Mouse (Mus musculus): ENCODE results near the gene 6030408B16Rik. TPM values are rescaled to one million over a fixed set of nuclear protein-coding genes. Genes with fewer than 3 reads are reported as not detected.
A peak's percentile ranks its signal among the peaks of the same experiment; 100 is the strongest.

The 6030408B16Rik gene
- total and polyA plus RNA-seq, 2 experiments from 2014 or later, result 0.30 to 1.00 TPM

DNA sequence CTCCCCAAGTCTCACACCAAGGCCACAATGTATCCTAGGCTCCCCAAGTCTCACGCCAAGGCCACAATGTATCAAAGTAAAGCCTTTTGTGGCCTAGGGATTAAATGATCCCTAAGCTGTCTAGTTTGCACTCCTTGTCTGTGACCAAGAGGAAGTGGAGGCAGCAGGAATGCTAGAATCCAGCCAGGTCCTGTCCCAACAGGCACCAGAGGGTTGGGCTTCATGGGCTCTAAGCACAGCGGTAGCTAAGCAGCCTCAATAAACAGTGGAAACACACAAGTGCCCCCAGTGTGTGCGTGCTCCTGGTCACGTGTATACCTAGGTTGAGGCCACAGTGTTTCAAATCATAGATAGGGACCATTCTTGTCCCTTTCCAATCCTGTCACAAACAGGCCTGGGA is 45.3 kb downstream of the 6030408B16Rik start:
- no peak overlapping the region for H3K9ac ChIP-seq
- no peaks in the 10 kb centered on the region for H3K4me1 ChIP-seq (ENCODE audit: insufficient read depth)
- H3K27ac ChIP-seq (ENCODE audit: low read depth, low read length), result no peak overlapping the region
- TF ChIP-seq CTCF (IDR thresholded peaks at IDR 0.05; ENCODE audit: low read depth), result no peak
- DNase-seq (no peak), ATAC-seq (no peak)
- H3K4me3 ChIP-seq (ENCODE audit: low read depth, low read length), result no peak overlapping the region
- no peaks in the 10 kb centered on the region for H3K9me3 ChIP-seq (ENCODE audit: low read length)
- no peaks in the 10 kb centered on the region for H3K36me3 ChIP-seq (ENCODE audit: insufficient read depth)
- H3K4me2 ChIP-seq (ENCODE audit: low read depth), result no peak overlapping the region
- WGBS, result 81% methylated on average over 4 of the region's 4 CpGs
- H3K27me3 ChIP-seq (ENCODE audit: insufficient read depth, low read length), result no peaks in the 10 kb centered on the region

- ATAC-seq (peak; percentile 97), DNase-seq (peak; percentile 93)
- Histone ChIP-seq H3K27me3 (ENCODE audit: insufficient read depth, low read length) (no peaks in the 10 kb centered on the region; the same call in 1 of the 2 replicates), H3K4me2 (ENCODE audit: low read depth) (no peak overlapping the region), H3K4me1 (ENCODE audit: insufficient read depth) (no peaks in the 10 kb centered on the region), H3K27ac (ENCODE audit: low read depth, low read length) (no peak overlapping the region), H3K4me3 (ENCODE audit: low read depth, low read length) (no peak overlapping the region), H3K36me3 (ENCODE audit: insufficient read depth) (no peaks in the 10 kb centered on the region), H3K9ac (no peak overlapping the region), H3K9me3 (ENCODE audit: low read length) (no peaks in the 10 kb centered on the region)
- 0% methylated on average over 2 of the region's 2 CpGs for WGBS
- peak; percentile 98 for TF ChIP-seq CTCF (IDR thresholded peaks at IDR 0.05; ENCODE audit: low read depth)
Observed at GRCm38 (mm10) chr15:101339537-101339936, 46.5 kb downstream of the 6030408B16Rik start.

GRCm38 (mm10) chr15:101341797-101342515 is 48.9 kb downstream of the 6030408B16Rik start:
- Histone ChIP-seq H3K9ac (no peak overlapping the region), H3K4me3 (ENCODE audit: low read depth, low read length) (no peak overlapping the region), H3K9me3 (ENCODE audit: low read length) (no peaks in the 10 kb centered on the region), H3K27me3 (ENCODE audit: insufficient read depth, low read length) (no peaks in the 10 kb centered on the region; the same call in 1 of the 2 replicates), H3K27ac (ENCODE audit: low read depth, low read length) (no peak overlapping the region), H3K36me3 (ENCODE audit: insufficient read depth) (no peaks in the 10 kb centered on the region), H3K4me2 (ENCODE audit: low read depth) (no peak overlapping the region), H3K4me1 (ENCODE audit: insufficient read depth) (no peaks in the 10 kb centered on the region)
- no peak for ATAC-seq
- TF ChIP-seq CTCF (IDR thresholded peaks at IDR 0.05; ENCODE audit: low read depth), result peak; percentile 57
- no peak for DNase-seq
- 70% methylated on average over 5 of the region's 5 CpGs for WGBS

Other genes starting within 250 kb of the 6030408B16Rik start
- not detected in 2 replicates for gene Gm47841, start 245.8 kb upstream of the 6030408B16Rik start, total RNA-seq (2014; rRNA removed)
- not detected in 2 replicates for gene Gm47841, start 245.8 kb upstream of the 6030408B16Rik start, polyA plus RNA-seq (2015; fragmentation: Nextera tagmentation; extraction: Ambion mirVana)
- 0.85 and 1.3 TPM in 2 replicates for gene Fignl2, start 214.6 kb upstream of the 6030408B16Rik start, total RNA-seq (2014; rRNA removed)
- gene Fignl2, start 214.6 kb upstream of the 6030408B16Rik start, polyA plus RNA-seq (2015; fragmentation: Nextera tagmentation; extraction: Ambion mirVana), result 0.06 TPM in 1 of 2 replicates, not detected in the other
- gene Ankrd33, start 177.5 kb upstream of the 6030408B16Rik start, total RNA-seq (2014; rRNA removed), result not detected in 2 replicates
- not detected in 2 replicates for gene Ankrd33, start 177.5 kb upstream of the 6030408B16Rik start, polyA plus RNA-seq (2015; fragmentation: Nextera tagmentation; extraction: Ambion mirVana)
- 8.7 and 10.7 TPM in 2 replicates for gene Acvrl1, start 164.7 kb upstream of the 6030408B16Rik start, total RNA-seq (2014; rRNA removed)
- 5.8 and 6.0 TPM in 2 replicates for gene Acvrl1, start 164.7 kb upstream of the 6030408B16Rik start, polyA plus RNA-seq (2015; fragmentation: Nextera tagmentation; extraction: Ambion mirVana)
- 74.2 and 80.4 TPM in 2 replicates for gene Acvr1b, start 119.1 kb upstream of the 6030408B16Rik start, total RNA-seq (2014; rRNA removed)
- 13.2 and 17.4 TPM in 2 replicates for gene Acvr1b, start 119.1 kb upstream of the 6030408B16Rik start, polyA plus RNA-seq (2015; fragmentation: Nextera tagmentation; extraction: Ambion mirVana)
- 8.8 and 11.1 TPM in 2 replicates for gene Grasp, start 69.0 kb upstream of the 6030408B16Rik start, total RNA-seq (2014; rRNA removed)
- 3.3 and 3.4 TPM in 2 replicates for gene Grasp, start 69.0 kb upstream of the 6030408B16Rik start, polyA plus RNA-seq (2015; fragmentation: Nextera tagmentation; extraction: Ambion mirVana)
- 8.9 and 9.6 TPM in 2 replicates for gene Nr4a1, start 38.9 kb upstream of the 6030408B16Rik start, total RNA-seq (2014; rRNA removed)
- 8.5 and 9.0 TPM in 2 replicates for gene Nr4a1, start 38.9 kb upstream of the 6030408B16Rik start, polyA plus RNA-seq (2015; fragmentation: Nextera tagmentation; extraction: Ambion mirVana)
- gene Atg101, start 8.9 kb upstream of the 6030408B16Rik start, total RNA-seq (2014; rRNA removed), result 56.3 and 60.0 TPM in 2 replicates
- 81.3 and 94.4 TPM in 2 replicates for gene Atg101, start 8.9 kb upstream of the 6030408B16Rik start, polyA plus RNA-seq (2015; fragmentation: Nextera tagmentation; extraction: Ambion mirVana)
- 0.29 TPM in 1 of 2 replicates, not detected in the other for gene Krt80, start 77.0 kb downstream of the 6030408B16Rik start, total RNA-seq (2014; rRNA removed)
- gene Krt80, start 77.0 kb downstream of the 6030408B16Rik start, polyA plus RNA-seq (2015; fragmentation: Nextera tagmentation; extraction: Ambion mirVana), result 0.16 and 0.23 TPM in 2 replicates
- 0.29 and 0.31 TPM in 2 replicates for gene Krt7, start 117.8 kb downstream of the 6030408B16Rik start, total RNA-seq (2014; rRNA removed)
- gene Krt7, start 117.8 kb downstream of the 6030408B16Rik start, polyA plus RNA-seq (2015; fragmentation: Nextera tagmentation; extraction: Ambion mirVana), result 0.24 and 0.47 TPM in 2 replicates
- gene Krt87, start 145.6 kb downstream of the 6030408B16Rik start, total RNA-seq (2014; rRNA removed), result 0.15 and 0.52 TPM in 2 replicates
- gene Krt87, start 145.6 kb downstream of the 6030408B16Rik start, polyA plus RNA-seq (2015; fragmentation: Nextera tagmentation; extraction: Ambion mirVana), result 0.36 and 0.38 TPM in 2 replicates
- not detected in 2 replicates for gene Krt88, start 154.5 kb downstream of the 6030408B16Rik start, total RNA-seq (2014; rRNA removed)
- gene Krt88, start 154.5 kb downstream of the 6030408B16Rik start, polyA plus RNA-seq (2015; fragmentation: Nextera tagmentation; extraction: Ambion mirVana), result not detected in 2 replicates
- gene Krt81, start 170.5 kb downstream of the 6030408B16Rik start, total RNA-seq (2014; rRNA removed), result not detected in 2 replicates
- not detected in 2 replicates for gene Krt81, start 170.5 kb downstream of the 6030408B16Rik start, polyA plus RNA-seq (2015; fragmentation: Nextera tagmentation; extraction: Ambion mirVana)
- gene Krt86, start 180.3 kb downstream of the 6030408B16Rik start, total RNA-seq (2014; rRNA removed), result 0.14 TPM in 1 of 2 replicates, not detected in the other
- gene Krt86, start 180.3 kb downstream of the 6030408B16Rik start, polyA plus RNA-seq (2015; fragmentation: Nextera tagmentation; extraction: Ambion mirVana), result 0.11 and 0.19 TPM in 2 replicates
- not detected in 2 replicates for gene Krt83, start 198.3 kb downstream of the 6030408B16Rik start, total RNA-seq (2014; rRNA removed)
- not detected in 2 replicates for gene Krt83, start 198.3 kb downstream of the 6030408B16Rik start, polyA plus RNA-seq (2015; fragmentation: Nextera tagmentation; extraction: Ambion mirVana)
- not detected in 2 replicates for gene Gm49425, start 224.0 kb downstream of the 6030408B16Rik start, total RNA-seq (2014; rRNA removed)
- not detected in 2 replicates for gene Gm49425, start 224.0 kb downstream of the 6030408B16Rik start, polyA plus RNA-seq (2015; fragmentation: Nextera tagmentation; extraction: Ambion mirVana)
- not detected in 2 replicates for gene Krt84, start 239.6 kb downstream of the 6030408B16Rik start, total RNA-seq (2014; rRNA removed)
- gene Krt84, start 239.6 kb downstream of the 6030408B16Rik start, polyA plus RNA-seq (2015; fragmentation: Nextera tagmentation; extraction: Ambion mirVana), result not detected in 2 replicates